Mouse (Mus musculus) liver, adult 10 weeks (tissue): ENCODE data around the gene Slc1a7. TPM values are rescaled to one million over a fixed set of nuclear protein-coding genes. Genes with fewer than 3 reads are reported as not detected.

Experiments used
- polyA plus RNA-seq: library from polyadenylated mRNA; stranded (reverse); fragments of 350-450 nt; fragmentation: Illumina TruSeq; extraction: RNeasy Lipid Tissue Mini Kit (QIAGEN cat#74804); gene quantifications from one replicate; pipeline ENCODE4 v1.2.3, GENCODE M21; 2014; ENCODE audit warnings: low read depth, low replicate concordance

Slc1a7 gene
- polyA plus RNA-seq, result not detected

GRCm38 (mm10) chr4:107967966-107968682, at the start of gene Slc1a7:
Slc1a7 (plus strand) TSS chr4:107968332.

GRCm38 (mm10) chr4:107923145-107923802, 44.9 kb upstream of the Slc1a7 start, which contains the start of gene Cpt2:
Cpt2 (minus strand) TSS chr4:107923610.

Other genes starting within 250 kb of the Slc1a7 start
- gene Lrp8, start 166.1 kb upstream of the Slc1a7 start, polyA plus RNA-seq, result not detected
- 66.7 TPM for gene Magoh, start 88.6 kb upstream of the Slc1a7 start, polyA plus RNA-seq
- 13.8 TPM for gene 0610037L13Rik, start 78.5 kb upstream of the Slc1a7 start, polyA plus RNA-seq
- 273 TPM for gene Cpt2, start 44.7 kb upstream of the Slc1a7 start, polyA plus RNA-seq
- gene Podn, start 128.1 kb downstream of the Slc1a7 start, polyA plus RNA-seq, result 0.34 TPM
- gene Scp2, start 176.7 kb downstream of the Slc1a7 start, polyA plus RNA-seq, result 2,225 TPM
- gene Echdc2, start 197.1 kb downstream of the Slc1a7 start, polyA plus RNA-seq, result 70.0 TPM
- gene Zyg11a, start 249.7 kb downstream of the Slc1a7 start, polyA plus RNA-seq, result 1.8 TPM